Mouse (Mus musculus) spleen, adult 2 months (tissue): Measurements from ENCODE around the gene Tbc1d10b.

ENCODE experiments used
- CTCF ChIP-seq: fragments of 200-500 bp; IDR thresholded peaks from 2 replicates; pipeline ENCODE4 v1.5.1; 2011; ENCODE audit warnings: mild to moderate bottlenecking, inconsistent platforms; ENCODE audit not compliant: insufficient read depth, insufficient read length, insufficient replicate concordance; ENCODE audit errors: extremely low read depth
- POLR2A ChIP-seq: fragments of 200-500 bp; IDR thresholded peaks from 2 replicates; pipeline ENCODE4 v1.6.1; 2011; ENCODE audit warnings: low read depth, low read length, inconsistent platforms

DNA sequence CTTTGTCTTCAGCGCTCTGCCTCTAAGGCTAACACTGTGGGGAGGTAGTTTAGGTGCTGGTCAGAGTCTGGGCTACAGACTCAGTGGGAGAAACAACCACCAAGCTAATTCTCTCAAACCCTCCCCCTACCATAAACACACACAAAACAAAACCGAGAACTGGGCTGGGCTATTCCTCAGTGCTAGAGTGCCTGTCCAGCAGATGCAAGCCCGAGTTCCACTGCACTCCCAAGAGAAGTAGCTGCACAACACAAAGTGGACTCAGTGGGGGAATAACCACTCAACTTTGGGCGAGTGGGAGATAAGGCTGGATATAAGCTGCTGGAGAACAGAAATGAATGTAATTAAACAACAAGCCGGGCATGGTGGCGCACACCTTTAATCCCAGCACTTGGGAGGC is 17.6 kb downstream of the Tbc1d10b start:
- TF ChIP-seq POLR2A: no peak
- TF ChIP-seq CTCF: no peak
